Mouse (Mus musculus) MEL (cell line): ENCODE data around the gene Zbp1. TPM values are rescaled to one million over a fixed set of nuclear protein-coding genes. Genes with fewer than 3 reads are reported as not detected.

Experiments used
- DNase-seq: peaks from one replicate; pipeline ENCODE4 v3.0.0; 2011; ENCODE audit warnings: low read depth, low spot score
- H3K27ac ChIP-seq: 2 replicates; pipeline ENCODE4 v1.5.1; 2012; ENCODE audit warnings: low read depth, mild to moderate bottlenecking, control low read depth, low read length, moderate library complexity; ENCODE audit not compliant: control insufficient read depth
- H3K27me3 ChIP-seq, 2 experiments: fragments of 150-350 bp in 1 of 2; sonication (generic) in 1 of 2; 2 replicates each; pipeline ENCODE4 v1.6.1; 2012; ENCODE audit warnings: low read length in 2 of 2, mild to moderate bottlenecking in 2 of 2, improper control_type of control experiment in 1 of 2, moderate library complexity in 1 of 2; ENCODE audit not compliant: insufficient read depth in 2 of 2, control insufficient read depth in 1 of 2
- H3K36me3 ChIP-seq, 2 experiments: 2 replicates each; pipeline ENCODE4 v1.6.1; 2012 to 2014; ENCODE audit warnings: low read length in 2 of 2, improper control_type of control experiment in 1 of 2, inconsistent platforms in 1 of 2, mild to moderate bottlenecking in 1 of 2; ENCODE audit not compliant: insufficient read depth in 2 of 2, control insufficient read depth in 1 of 2
- H3K4me1 ChIP-seq, 2 experiments: fragments of 150-350 bp in 1 of 2; sonication (generic) in 1 of 2; 2 replicates each; pipeline ENCODE4 v1.6.1; 2012; ENCODE audit warnings: low read length in 2 of 2, improper control_type of control experiment in 1 of 2, mild to moderate bottlenecking in 1 of 2; ENCODE audit not compliant: insufficient read depth in 2 of 2, control insufficient read depth in 1 of 2
- H3K4me3 ChIP-seq, 2 experiments: fragments of 150-350 bp in 1 of 2; sonication (generic) in 1 of 2; 2 replicates each; pipeline ENCODE4 v1.5.1; 2012; ENCODE audit warnings: low read depth in 2 of 2, low read length in 2 of 2, mild to moderate bottlenecking in 2 of 2, moderate library complexity in 2 of 2, control low read depth in 1 of 2, improper control_type of control experiment in 1 of 2; ENCODE audit not compliant: control insufficient read depth in 1 of 2, insufficient read depth in 1 of 2
- H3K79me2 ChIP-seq: 2 replicates; pipeline ENCODE4 v1.6.1; 2012; ENCODE audit warnings: mild to moderate bottlenecking, low read length, moderate library complexity; ENCODE audit not compliant: control insufficient read depth, poor library complexity, insufficient read depth
- H3K9ac ChIP-seq: 2 replicates; pipeline ENCODE4 v1.6.1; 2012; ENCODE audit warnings: low read depth, mild to moderate bottlenecking, control low read depth, low read length, moderate library complexity; ENCODE audit not compliant: control insufficient read depth, poor library complexity, severe bottlenecking
- H3K9me3 ChIP-seq: fragments of 150-350 bp; sonication (generic); replicated peaks from 2 replicates; pipeline ENCODE4 v1.6.1; 2012; ENCODE audit warnings: mild to moderate bottlenecking, low read length, improper control_type of control experiment, moderate library complexity; ENCODE audit not compliant: insufficient read depth
- BHLHE40 ChIP-seq: IDR thresholded peaks from 2 replicates; pipeline ENCODE4 v1.6.1; 2012; ENCODE audit warnings: low read depth, mild to moderate bottlenecking, inconsistent platforms, low read length, improper control_type of control experiment, borderline replicate concordance
- CHD1 ChIP-seq: IDR thresholded peaks from 2 replicates; pipeline ENCODE4 v1.6.1; 2012; ENCODE audit warnings: low read depth, mild to moderate bottlenecking, inconsistent platforms, low read length, improper control_type of control experiment
- CTCF ChIP-seq, 3 experiments: IDR thresholded peaks in 2 of 3; conservative IDR thresholded peaks in 1 of 3; 2 replicates each; pipeline ENCODE4 v1.5.1; 2011 to 2012; ENCODE audit warnings: low read length in 3 of 3, low read depth in 2 of 3, mild to moderate bottlenecking in 2 of 3, improper control_type of control experiment in 1 of 3, inconsistent platforms in 1 of 3, mixed read lengths in 1 of 3, moderate library complexity in 1 of 3; ENCODE audit not compliant: control insufficient read depth in 1 of 3, insufficient read depth in 1 of 3, poor library complexity in 1 of 3, severe bottlenecking in 1 of 3
- ELF1 ChIP-seq: IDR thresholded peaks from 2 replicates; pipeline ENCODE4 v1.6.1; 2014; ENCODE audit warnings: low read depth, mild to moderate bottlenecking, inconsistent platforms, low read length, improper control_type of control experiment, moderate library complexity
- EP300 ChIP-seq, 2 experiments: IDR thresholded peaks; 2 replicates each; pipeline ENCODE4 v1.6.1; 2011; ENCODE audit warnings: improper control_type of control experiment in 2 of 2, low read length in 2 of 2, low read depth in 1 of 2, mild to moderate bottlenecking in 1 of 2
- JUND ChIP-seq: IDR thresholded peaks from 2 replicates; pipeline ENCODE4 v1.6.1; 2011; ENCODE audit warnings: low read depth, mild to moderate bottlenecking, improper control_type of control experiment, low read length
- MAFK ChIP-seq: IDR thresholded peaks from 2 replicates; pipeline ENCODE4 v1.6.1; 2011; ENCODE audit warnings: low read depth, mild to moderate bottlenecking, low read length, improper control_type of control experiment, borderline replicate concordance
- MAZ ChIP-seq: IDR thresholded peaks from 2 replicates; pipeline ENCODE4 v1.6.1; 2012; ENCODE audit warnings: low read depth, mild to moderate bottlenecking, inconsistent platforms, low read length, improper control_type of control experiment
- MEF2A ChIP-seq: IDR thresholded peaks from 2 replicates; pipeline ENCODE4 v1.6.1; 2014; ENCODE audit warnings: low read depth, mild to moderate bottlenecking, inconsistent platforms, low read length, improper control_type of control experiment; ENCODE audit not compliant: poor library complexity, insufficient replicate concordance, severe bottlenecking; ENCODE audit errors: extremely low read depth
- MYB ChIP-seq: IDR thresholded peaks from 2 replicates; pipeline ENCODE4 v1.6.1; 2011; ENCODE audit warnings: mild to moderate bottlenecking, low read depth, low read length, improper control_type of control experiment
- NRF1 ChIP-seq: IDR thresholded peaks from 2 replicates; pipeline ENCODE4 v1.6.1; 2014; ENCODE audit warnings: low read depth, mild to moderate bottlenecking, inconsistent platforms, low read length, improper control_type of control experiment, moderate library complexity; ENCODE audit not compliant: poor library complexity, insufficient read depth, severe bottlenecking
- POLR2AphosphoS2 ChIP-seq: IDR thresholded peaks from 2 replicates; pipeline ENCODE4 v1.6.1; 2011; ENCODE audit warnings: low read length, improper control_type of control experiment
- POLR2AphosphoS5 ChIP-seq: IDR thresholded peaks from 2 replicates; pipeline ENCODE4 v1.6.1; 2012; ENCODE audit warnings: low read depth, borderline replicate concordance, mild to moderate bottlenecking, inconsistent platforms, low read length, moderate library complexity, mixed read lengths
- RAD21 ChIP-seq: IDR thresholded peaks from 2 replicates; pipeline ENCODE4 v1.6.1; 2011; ENCODE audit warnings: mild to moderate bottlenecking, low read depth, low read length, improper control_type of control experiment
- RCOR1 ChIP-seq: IDR thresholded peaks from 2 replicates; pipeline ENCODE4 v1.6.1; 2012; ENCODE audit warnings: low read depth, mild to moderate bottlenecking, inconsistent platforms, low read length, improper control_type of control experiment
- SMC3 ChIP-seq: IDR thresholded peaks from 2 replicates; pipeline ENCODE4 v1.6.1; 2011; ENCODE audit warnings: low read depth, low read length, improper control_type of control experiment
- TAL1 ChIP-seq: IDR thresholded peaks from 2 replicates; pipeline ENCODE4 v1.6.1; 2012; ENCODE audit warnings: mild to moderate bottlenecking, inconsistent platforms, low read length, moderate library complexity, mixed read lengths
- TCF12 ChIP-seq: IDR thresholded peaks from 2 replicates; pipeline ENCODE4 v1.6.1; 2014; ENCODE audit warnings: low read depth, mild to moderate bottlenecking, inconsistent platforms, low read length, improper control_type of control experiment, moderate library complexity
- ZC3H11A ChIP-seq: IDR thresholded peaks from 2 replicates; pipeline ENCODE4 v1.6.1; 2012; ENCODE audit warnings: low read depth, mild to moderate bottlenecking, inconsistent platforms, low read length, improper control_type of control experiment
- ZNF384 ChIP-seq: IDR thresholded peaks from 2 replicates; pipeline ENCODE4 v1.6.1; 2012; ENCODE audit warnings: low read depth, mild to moderate bottlenecking, inconsistent platforms, low read length, improper control_type of control experiment
- polyA plus RNA-seq, 2 experiments: library from polyadenylated mRNA; stranded (reverse) in 1 of 2; unstranded in 1 of 2; fragments of >175 nt in 1 of 2; fragments of >200 nt in 1 of 2; gene quantifications; 2 replicates each; pipeline versions ENCODE4 v1.2.1 to v1.2.4; 2012; ENCODE audit warnings: low replicate concordance in 2 of 2, low read depth in 1 of 2; ENCODE audit not compliant: insufficient read length in 2 of 2, insufficient read depth in 1 of 2, missing spikeins in 1 of 2
- total RNA-seq: library from RNA; depleted of rRNA; stranded (reverse); fragments of 300-350 nt; gene quantifications from 2 replicates; pipeline ENCODE4 v1.2.3, GENCODE M21; 2012

Gene Zbp1
- total and polyA plus RNA-seq, 3 experiments = not detected

DNA sequence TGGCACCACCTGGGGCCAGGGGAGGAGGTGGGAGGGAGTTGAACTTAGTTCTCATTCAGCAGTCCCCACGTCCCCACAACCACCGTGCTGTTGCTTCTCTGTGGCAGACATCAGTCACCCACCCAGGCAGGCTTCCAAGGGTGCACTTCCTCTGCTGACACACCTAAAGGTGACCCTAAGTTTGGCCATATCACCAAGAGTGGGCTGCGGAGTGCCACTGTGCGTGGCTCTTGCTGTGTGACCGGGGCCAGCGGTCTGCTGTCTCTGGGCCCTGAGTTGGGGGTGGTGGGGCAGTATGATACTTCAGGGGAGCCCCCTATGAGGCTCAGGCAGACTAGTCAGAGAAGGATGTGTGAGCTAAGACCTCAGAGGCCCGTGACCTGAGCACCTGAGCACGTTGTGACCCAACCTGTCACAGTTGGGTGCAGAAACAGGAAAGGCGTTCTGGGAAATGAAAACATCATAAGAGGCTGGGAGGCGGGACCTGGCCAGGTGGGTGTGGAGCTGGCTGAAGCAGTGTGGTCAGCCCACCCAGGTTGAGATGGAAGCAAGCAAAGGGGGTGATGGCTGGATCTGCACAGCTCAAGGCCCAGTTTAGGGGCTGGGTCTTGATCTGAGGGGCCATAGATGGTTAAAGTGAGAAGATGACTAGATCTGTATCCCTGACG, 37.9 kb downstream of the Zbp1 start:
- H3K27me3 ChIP-seq = no peaks in the 10 kb centered on the region
- DNase-seq = no peak
- no peak overlapping the region for H3K9ac ChIP-seq
- no peak overlapping the region for H3K4me3 ChIP-seq
- no peaks in the 10 kb centered on the region for H3K36me3 ChIP-seq
- no peaks in the 10 kb centered on the region for H3K9me3 ChIP-seq
- H3K4me1 ChIP-seq = no peaks in the 10 kb centered on the region
- H3K79me2 ChIP-seq = no peaks in the 10 kb centered on the region
- TF ChIP-seq ZNF384 (no peak), MEF2A (no peak), RAD21 (no peak), EP300 (IDR thresholded peaks at IDR 0.05; ENCODE audit: low read depth in 1 of 2, low read length in 2 of 2) (no peak), POLR2AphosphoS2 (no peak), POLR2AphosphoS5 (no peak), MAZ (no peak), CHD1 (no peak), RCOR1 (no peak), MYB (no peak), SMC3 (no peak), CTCF (IDR thresholded peaks at IDR 0.05 in 2 of 3, conservative IDR thresholded peaks at IDR 0.05 in 1 of 3; ENCODE audit: control insufficient read depth in 1 of 3, insufficient read depth in 1 of 3, low read depth in 2 of 3, low read length in 3 of 3, poor library complexity in 1 of 3, severe bottlenecking in 1 of 3) (no peak), ELF1 (no peak), JUND (no peak)
- TF ChIP-seq, all 39 proteins: peak for 0
- H3K27ac ChIP-seq = no peak overlapping the region

DNA sequence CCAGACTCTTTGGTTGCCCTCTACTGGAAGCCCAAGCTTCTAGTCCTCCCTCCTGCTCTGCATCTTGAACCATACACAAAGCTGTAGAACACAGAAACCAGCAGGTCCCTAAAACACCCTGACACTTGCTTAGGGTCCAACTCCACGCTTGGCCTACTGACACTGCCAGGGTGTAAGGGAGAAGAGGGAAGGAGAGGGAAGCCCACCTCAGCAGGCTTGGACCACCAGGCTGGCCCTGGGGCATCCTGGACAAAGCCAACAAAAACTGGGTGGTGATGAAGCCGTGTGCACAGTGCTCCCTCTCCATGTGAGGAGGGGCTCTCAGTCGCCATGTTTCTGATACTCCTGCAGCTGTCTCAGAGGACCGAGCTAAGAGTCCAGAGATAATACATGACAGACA, 38.7 kb downstream of the Zbp1 start:
- H3K4me1 ChIP-seq = no peaks in the 10 kb centered on the region
- no peaks in the 10 kb centered on the region for H3K9me3 ChIP-seq
- no peak for DNase-seq
- no peaks in the 10 kb centered on the region for H3K36me3 ChIP-seq
- H3K27ac ChIP-seq = no peak overlapping the region
- no peaks in the 10 kb centered on the region for H3K79me2 ChIP-seq
- TF ChIP-seq TCF12 = no peak
- TF ChIP-seq ZC3H11A = no peak
- no peak for TF ChIP-seq TAL1
- TF ChIP-seq SMC3 = no peak
- TF ChIP-seq MAFK = no peak
- TF ChIP-seq NRF1 = no peak
- no peak for TF ChIP-seq EP300 (IDR thresholded peaks at IDR 0.05; ENCODE audit: low read depth in 1 of 2, low read length in 2 of 2)
- no peak for TF ChIP-seq BHLHE40
- no peaks in the 10 kb centered on the region for H3K27me3 ChIP-seq
- no peak overlapping the region for H3K4me3 ChIP-seq
- H3K9ac ChIP-seq = no peak overlapping the region
